Mouse (Mus musculus) cerebellum, adult 2 months (tissue): ENCODE data around the gene Wdr19.

Source experiments
- CTCF ChIP-seq: fragments of 200-500 bp; IDR thresholded peaks from 2 replicates; pipeline ENCODE4 v1.5.1; 2011; ENCODE audit warnings: low read depth, mild to moderate bottlenecking, control low read depth, low read length, moderate library complexity, borderline replicate concordance; ENCODE audit not compliant: insufficient read depth
- POLR2A ChIP-seq: fragments of 200-500 bp; IDR thresholded peaks from 2 replicates; pipeline ENCODE4 v1.6.1; 2011; ENCODE audit warnings: low read length, control low read depth, borderline replicate concordance; ENCODE audit not compliant: insufficient read depth

DNA sequence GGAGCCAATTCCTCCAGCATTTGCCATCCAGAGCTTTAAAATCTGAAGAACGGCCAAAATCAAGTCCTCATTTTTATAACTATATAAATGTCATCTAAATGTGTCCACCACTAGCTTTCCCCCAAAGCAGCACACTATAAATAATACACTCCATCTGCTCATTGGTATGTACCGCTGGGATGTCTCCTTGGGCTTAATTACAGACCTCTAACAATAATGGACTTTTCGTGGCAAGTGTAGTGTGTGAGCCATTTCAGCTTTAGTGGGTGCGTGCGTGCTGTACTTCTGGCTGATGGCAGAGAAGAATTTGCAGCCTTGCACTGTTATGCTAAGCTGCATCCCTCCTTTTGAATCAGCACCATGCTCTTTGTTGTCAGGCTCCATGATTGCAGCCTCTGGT, 7.9 kb upstream of the Wdr19 start:
- no peak for TF ChIP-seq CTCF
- TF ChIP-seq POLR2A = no peak
